Mouse (Mus musculus) spleen, postnatal 10 days (tissue): Measurements from ENCODE around the gene Dnaja3.
"Not testable (repeated sequence)": the region's sequence is repeated elsewhere in the genome, so short reads cannot be mapped to it uniquely, and the experiment has no call there.

Experiments
- DNase-seq, 2 experiments: peaks; one replicate each; pipeline ENCODE4 v3.0.0; 2021 to 2022; ENCODE audit warnings: low spot score in 2 of 2

Dnaja3 gene

GRCm38 (mm10) chr16:4722128-4722914 lies 82.5 kb downstream of the Dnaja3 start:
- DNase-seq = peak in 1 of 2 experiments; percentile 17

GRCm38 (mm10) chr16:4722915-4723209 lies 83.1 kb downstream of the Dnaja3 start:
- DNase-seq = no peak

- DNase-seq = no peak
Measured at GRCm38 (mm10) chr16:4725266-4725665, 85.5 kb downstream of the Dnaja3 start.

- DNase-seq = peak; percentile 98 to 99
Measured at GRCm38 (mm10) chr16:4725780-4726527, 86.2 kb downstream of the Dnaja3 start, which contains the start of gene Hmox2. Hmox2 (plus strand) TSS chr16:4726361.

- DNase-seq = no peak
Measured at GRCm38 (mm10) chr16:4726528-4727128, 86.8 kb downstream of the Dnaja3 start.

- no peak for DNase-seq
Measured at GRCm38 (mm10) chr16:4727526-4727925, 87.7 kb downstream of the Dnaja3 start.

- DNase-seq = no peak
Measured at GRCm38 (mm10) chr16:4727963-4728362, 88.2 kb downstream of the Dnaja3 start.

GRCm38 (mm10) chr16:4730776-4731358 lies 91.1 kb downstream of the Dnaja3 start:
- no peak for DNase-seq

GRCm38 (mm10) chr16:4736262-4736661 lies 96.5 kb downstream of the Dnaja3 start:
- DNase-seq = no peak

- no peak for DNase-seq
Measured at GRCm38 (mm10) chr16:4739994-4740393, 100.2 kb downstream of the Dnaja3 start.

GRCm38 (mm10) chr16:4742186-4742585 lies 102.4 kb downstream of the Dnaja3 start:
- DNase-seq = no peak

GRCm38 (mm10) chr16:4752155-4752554 lies 112.4 kb downstream of the Dnaja3 start:
- DNase-seq = no peak

GRCm38 (mm10) chr16:4754045-4754444 lies 114.3 kb downstream of the Dnaja3 start:
- no peak for DNase-seq

GRCm38 (mm10) chr16:4756660-4757335 lies 117.0 kb downstream of the Dnaja3 start:
- not testable (repeated sequence) for DNase-seq
